Mouse (Mus musculus) layer of hippocampus, adult 11-12 months (tissue): ENCODE measurements around the gene Tbcel.

Source experiments
- DNase-seq: peaks from one replicate; pipeline ENCODE4 v3.0.0; 2022; ENCODE audit warnings: low spot score

Tbcel gene

DNA sequence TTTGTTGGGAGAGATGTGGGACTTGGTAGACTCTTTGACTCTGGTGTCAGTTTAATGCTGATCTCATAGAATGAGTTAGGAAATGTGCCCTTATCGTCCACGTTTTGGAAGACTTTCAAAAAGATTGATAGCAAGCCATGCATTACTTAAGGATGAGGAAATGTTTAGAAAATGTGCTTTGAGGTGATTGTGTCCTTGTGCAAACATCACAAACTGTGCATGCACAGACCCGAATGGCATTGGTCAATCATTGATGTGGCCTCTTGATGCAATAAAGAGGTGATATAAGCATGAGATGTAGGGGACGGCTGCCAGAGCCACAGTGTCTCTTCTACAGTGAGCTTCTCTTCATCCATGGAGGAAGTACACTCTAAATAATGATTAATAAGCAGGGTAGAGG lies 20.7 kb downstream of the Tbcel start:
- no peak for DNase-seq

DNA sequence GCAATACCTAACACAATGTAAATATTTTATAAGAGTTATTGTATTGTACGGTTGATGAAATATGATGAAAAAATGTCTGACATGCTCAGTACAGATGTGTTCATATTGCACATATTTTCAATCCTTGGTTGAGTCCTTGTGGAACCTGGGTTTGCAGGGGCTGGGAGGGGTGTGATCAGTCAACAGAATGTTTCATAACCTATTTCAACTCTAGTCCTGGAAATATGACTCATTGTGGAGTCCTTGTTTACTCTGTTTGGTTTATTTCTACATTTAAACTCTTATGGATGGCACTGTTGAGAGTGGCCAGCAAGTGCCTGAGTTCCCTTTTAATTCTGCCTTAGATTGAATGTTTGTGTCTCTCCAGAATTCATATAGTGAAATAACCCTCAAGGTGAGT lies 22.9 kb downstream of the Tbcel start:
- DNase-seq = no peak

DNA sequence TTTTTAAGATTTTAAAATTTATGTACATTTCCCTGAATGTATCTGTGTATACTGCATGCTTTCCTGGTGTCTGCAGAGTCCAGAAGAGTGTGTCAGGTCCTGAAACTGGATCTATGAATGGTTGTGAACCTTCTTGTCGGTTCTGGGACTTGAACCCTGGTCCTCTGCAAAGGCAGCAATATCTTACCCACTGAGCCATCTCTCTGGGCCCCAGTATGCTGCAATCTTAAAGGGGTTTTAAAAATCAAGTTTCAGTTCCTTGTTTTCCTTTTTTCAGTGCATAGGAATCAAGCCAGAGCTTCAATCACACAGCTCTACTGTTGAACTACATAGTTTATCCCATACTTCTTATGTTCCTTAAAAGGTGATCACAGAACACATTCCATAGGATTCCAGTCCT lies 24.7 kb downstream of the Tbcel start:
- DNase-seq = no peak

GRCm38 (mm10) chr9:42476166-42476565 lies 31.4 kb downstream of the Tbcel start:
- no peak for DNase-seq

GRCm38 (mm10) chr9:42474244-42474643 lies 33.4 kb downstream of the Tbcel start:
- DNase-seq = no peak

DNA sequence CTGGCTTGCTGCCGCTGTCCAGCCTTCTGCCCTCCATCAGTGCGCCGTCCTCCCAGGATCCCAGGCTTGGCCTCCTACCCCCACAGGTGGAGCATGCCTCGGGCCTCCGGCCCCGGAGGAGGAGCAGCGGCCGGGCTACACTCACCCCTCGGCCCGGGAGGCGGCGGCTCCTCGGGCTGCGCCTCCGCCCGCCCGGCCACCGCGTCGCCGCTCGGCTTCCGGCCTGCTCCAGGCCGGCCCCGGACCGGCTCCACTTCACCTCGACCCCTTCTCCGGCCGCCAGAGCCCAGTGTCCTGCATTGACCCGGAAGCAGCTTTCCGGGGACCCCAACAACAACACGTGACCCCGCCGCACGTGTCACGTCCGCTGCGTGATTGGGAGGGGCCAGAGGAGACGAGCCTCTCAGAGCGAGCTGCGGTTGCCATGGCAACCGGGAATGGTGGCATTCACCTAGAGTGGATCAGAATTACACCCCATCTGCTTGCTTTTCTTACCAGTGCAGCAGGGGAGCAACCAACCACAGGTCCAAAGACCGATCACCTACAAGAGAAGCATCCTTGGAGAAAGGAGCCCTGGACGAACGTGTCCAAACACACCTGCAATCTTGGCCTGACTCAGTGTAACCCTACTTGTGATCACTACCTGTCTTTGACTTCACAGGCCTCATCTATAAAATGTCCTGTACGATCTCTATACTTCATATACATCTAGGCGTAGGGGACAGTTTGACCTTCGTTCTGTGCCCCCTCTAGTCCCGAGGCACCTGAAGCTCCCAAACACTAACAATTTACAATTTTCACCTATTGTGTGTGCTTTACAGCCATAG lies 35.5 kb downstream of the Tbcel start:
- DNase-seq = peak; percentile 95

- DNase-seq = no peak
Measured at GRCm38 (mm10) chr9:42471214-42471613, 36.4 kb downstream of the Tbcel start.

DNA sequence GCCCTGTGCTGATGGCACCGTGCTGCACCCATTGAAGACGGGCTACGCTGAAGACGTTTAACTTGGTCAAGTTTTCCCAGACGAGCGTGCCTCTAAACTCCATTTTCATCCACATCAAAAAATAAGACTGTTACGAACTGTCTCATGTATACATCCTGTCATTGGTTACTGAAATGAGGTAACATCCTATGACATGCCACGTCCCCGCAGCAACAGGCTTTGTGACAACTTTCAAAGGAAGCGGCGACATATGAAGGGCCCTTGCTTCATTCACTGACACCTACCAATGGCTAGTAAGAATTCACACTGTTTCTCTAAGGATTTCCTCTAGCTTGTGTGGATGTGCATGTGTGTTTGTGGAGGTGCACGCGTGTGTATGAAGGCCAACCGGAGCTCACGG lies 38.3 kb downstream of the Tbcel start:
- no peak for DNase-seq

DNA sequence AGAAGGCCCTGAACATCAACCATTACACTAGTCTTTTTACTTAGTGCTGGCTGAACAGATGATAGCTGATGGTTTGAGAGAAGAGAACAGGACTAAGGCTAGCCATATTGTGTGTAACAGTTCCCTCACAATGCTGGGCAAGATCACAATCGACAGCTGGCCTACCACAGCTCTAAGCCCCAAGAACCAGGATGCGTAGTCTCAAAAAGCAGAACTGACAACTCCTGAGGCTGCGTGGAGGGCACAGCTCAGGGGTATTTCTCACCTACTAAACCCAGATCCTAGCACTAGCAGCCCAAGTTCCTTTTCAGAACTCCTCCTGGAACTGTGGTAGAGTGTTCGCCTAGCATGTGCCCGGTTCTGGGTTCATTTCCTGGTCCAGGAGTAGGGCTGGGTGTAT lies 39.2 kb downstream of the Tbcel start:
- DNase-seq = no peak

GRCm38 (mm10) chr9:42467116-42467815 lies 40.3 kb downstream of the Tbcel start:
- no peak for DNase-seq

DNA sequence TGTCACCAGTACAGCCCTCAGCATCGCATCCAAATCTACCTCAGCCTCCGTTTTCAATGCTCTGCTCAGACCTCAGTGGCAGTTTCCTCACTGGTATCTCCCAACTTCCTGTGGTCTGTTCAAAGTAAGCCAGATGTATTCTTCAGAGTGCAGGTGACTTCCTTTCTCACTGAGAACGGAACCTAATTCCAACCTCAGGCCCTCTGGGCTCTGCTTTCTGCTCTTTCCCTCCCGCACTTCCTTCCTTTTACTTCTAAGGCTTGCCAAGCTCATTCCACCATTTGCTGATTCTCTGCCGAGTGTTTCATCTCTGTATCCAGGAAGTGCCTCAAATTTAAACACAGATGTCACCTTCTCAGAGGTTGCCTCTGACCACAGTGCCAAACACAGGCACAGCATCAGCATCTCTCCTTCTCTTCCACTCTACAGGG lies 41.9 kb downstream of the Tbcel start:
- DNase-seq = no peak

DNA sequence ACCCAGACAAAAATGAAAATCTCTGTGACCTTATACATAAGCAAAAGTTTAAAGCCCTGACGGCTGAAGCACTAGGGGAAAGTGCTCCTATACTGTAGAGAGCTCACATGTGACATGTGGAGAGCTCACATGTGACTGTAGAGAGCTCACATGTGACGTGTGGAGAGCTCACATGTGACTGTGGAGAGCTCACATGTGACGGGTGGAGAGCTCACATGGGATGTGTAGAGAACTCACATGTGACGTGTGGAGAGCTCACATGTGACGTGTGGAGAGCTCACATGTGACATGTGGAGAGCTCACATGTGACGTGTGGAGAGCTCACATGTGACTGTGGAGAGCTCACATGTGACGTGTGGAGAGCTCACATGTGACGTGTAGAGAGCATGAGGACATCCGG lies 43.4 kb downstream of the Tbcel start:
- no peak for DNase-seq

DNA sequence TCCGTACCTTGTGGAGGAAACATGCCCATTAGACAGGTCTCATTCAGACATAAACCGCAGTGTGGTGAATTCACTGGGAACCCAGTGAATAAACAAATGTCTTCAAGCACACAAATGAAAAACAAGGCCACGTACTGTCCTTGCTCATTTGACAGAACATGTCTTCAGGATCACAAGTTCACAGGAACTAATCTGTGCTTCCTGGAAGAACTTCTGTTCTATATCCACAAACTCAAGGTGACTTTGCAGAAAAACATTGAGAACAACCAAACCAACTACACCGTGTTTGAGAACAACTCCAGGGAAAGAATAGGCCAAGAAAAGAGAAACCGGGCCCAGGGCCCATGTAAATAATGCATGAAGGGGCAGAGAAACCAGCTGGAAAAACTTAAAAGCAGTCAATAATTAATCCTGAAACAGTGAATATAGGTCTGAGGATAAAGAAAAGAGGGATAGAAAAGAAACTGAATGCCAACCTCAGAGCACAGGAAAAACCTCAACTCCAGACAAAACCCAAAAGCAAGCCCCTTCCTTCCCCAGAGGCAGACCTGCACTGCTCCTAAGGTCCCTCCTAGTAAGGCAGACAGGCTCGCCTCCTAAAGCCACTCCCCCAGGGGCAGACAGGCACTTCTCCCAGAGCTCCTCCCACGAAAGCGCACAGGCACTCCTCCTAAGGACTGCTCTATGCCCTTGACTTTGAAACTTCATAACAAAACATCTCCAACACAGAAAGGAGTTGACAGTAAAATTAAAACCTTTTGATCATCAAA lies 44.2 kb downstream of the Tbcel start:
- no peak for DNase-seq

GRCm38 (mm10) chr9:42462585-42463219 lies 44.9 kb downstream of the Tbcel start:
- no peak for DNase-seq

DNA sequence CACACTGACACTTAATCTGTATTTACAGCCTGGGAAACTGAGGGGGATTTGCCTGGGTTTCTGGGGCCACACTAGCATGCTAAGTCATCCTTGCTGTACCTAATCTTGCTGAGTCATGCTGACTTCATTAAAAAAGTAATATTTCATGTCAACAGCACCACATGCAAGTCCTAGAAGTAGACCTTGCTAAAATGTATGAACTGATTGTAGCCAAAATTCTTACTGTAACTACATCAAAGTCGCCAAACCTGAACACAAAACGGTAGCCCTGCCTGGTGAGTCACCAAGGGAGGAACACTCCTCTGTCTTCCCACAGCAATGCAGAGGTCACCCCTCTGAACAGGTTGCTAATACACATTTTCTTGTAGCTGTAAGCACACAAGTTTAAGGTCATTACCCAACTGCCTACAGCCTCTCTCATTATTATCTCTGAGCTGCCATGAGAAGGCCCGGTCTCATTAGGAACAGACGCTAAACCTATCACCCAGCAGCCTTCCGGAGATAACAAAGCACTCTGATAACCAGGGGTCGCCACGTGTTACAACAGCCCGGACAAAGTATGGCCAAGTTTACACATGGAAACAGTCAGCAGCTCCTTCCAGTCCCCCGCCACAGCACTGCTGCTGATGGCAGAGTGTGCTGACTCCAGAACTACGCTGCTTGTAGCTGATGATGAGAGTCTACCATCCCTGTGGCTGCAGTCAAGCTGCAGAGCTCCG lies 46.1 kb downstream of the Tbcel start:
- DNase-seq = no peak

- DNase-seq = no peak
Measured at GRCm38 (mm10) chr9:42460353-42460752, 47.3 kb downstream of the Tbcel start.

DNA sequence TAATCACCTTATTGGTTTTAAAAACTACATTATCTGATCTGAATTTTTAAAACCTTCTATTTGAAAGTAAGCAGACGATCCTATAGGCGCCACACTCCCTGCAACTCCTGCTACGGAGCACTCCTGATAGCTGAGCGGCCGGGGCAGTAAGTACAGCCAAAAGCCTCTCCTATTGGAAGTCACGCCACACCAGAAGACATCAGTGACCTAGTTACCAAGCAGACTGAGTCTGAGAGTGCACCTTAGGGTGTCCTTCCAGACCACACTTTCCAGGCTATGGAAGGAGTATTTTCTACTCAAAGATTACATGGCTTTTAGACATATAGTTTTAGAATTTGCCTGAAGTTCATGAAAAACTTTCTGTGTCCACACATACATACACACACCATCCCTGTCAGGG lies 47.9 kb downstream of the Tbcel start:
- no peak for DNase-seq

DNA sequence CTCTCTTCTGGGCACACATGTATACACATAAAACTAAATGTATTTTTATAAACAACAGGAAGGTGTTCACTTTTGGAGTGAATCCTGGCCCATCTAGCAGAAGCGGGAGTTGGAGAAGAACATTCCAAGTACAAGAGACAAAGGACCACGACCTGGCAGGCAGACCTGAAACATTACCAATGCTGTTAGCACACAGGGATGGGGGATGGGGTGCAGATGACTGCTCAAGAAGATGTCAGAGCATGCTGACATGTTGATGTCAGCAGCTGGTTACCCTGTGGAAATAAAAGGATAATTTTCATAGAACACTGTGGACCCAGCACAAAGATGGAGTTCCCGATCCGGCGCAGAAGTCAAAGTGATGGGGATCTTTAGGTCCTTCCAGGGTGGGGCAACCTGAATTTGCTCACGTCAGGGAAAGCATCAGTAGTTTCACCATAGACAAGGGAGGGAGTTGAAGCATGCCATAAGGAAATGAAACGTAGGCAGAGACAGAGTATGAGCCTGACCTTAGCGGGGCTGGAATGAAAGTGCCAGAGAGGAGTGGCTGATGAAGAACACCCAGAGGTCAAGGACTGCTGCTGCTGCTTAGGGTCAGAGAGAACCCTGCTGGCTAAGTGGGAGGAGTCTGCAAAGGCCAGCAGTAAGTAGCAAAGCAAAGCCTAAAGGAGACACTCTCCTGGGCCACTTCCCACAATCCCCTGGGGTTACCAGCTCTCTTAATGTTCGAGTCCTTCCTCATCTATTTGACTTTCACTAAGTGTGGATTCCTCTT lies 48.7 kb downstream of the Tbcel start:
- DNase-seq = no peak

DNA sequence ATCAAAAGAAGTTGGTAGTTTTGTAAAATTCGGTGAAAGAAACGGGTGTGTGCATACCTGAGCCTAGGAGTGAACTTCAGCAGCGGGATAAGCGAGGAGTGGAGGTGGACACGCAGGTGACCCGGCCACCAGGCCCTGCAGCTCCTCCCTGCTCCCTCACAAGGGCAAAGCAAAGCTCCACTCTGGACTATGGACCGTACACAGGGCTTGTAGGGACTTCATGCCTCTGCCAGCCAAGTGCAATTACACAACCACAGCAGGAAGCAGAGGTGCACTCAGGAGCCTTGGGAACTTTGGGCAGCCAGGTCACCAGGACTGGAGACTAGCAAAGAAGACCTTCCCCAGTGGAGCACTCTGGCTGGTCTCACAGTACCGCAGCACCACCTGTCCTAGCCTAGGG lies 50.1 kb downstream of the Tbcel start:
- no peak for DNase-seq

DNA sequence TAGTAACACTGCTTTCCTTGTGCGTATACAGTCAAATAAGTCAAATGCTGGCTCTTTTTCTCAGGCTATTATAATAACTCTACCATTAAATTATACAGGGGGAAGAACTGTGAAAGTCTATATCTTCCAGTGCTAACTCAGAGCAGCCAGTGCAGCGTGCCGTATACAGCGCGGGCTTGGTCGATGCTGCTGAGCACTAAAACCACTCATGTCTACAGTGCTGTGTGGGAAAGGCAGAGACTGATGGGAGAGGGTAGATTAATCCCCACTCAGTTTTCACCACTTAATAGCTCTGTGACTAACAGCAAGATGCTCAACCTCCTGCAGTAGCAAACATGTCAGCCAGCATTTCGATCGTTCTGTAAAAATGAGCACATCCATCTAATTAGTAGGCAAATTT lies 53.2 kb downstream of the Tbcel start:
- no peak for DNase-seq

GRCm38 (mm10) chr9:42449043-42449442 lies 58.6 kb downstream of the Tbcel start:
- DNase-seq = no peak
